Mouse (Mus musculus) adrenal gland, adult 18-20 months (tissue): ENCODE data around the gene Cfap97d2. TPM values are rescaled to one million over a fixed set of nuclear protein-coding genes. Genes with fewer than 3 reads are reported as not detected.
"Not testable (repeated sequence)": the region's sequence is repeated elsewhere in the genome, so short reads cannot be mapped to it uniquely, and the experiment has no call there.

Source experiments
- DNase-seq, 2 experiments: peaks; one replicate each; pipeline ENCODE4 v3.0.0; 2021 to 2022; ENCODE audit warnings: low spot score in 2 of 2
- total RNA-seq, 2 experiments: library from RNA; stranded (reverse); gene quantifications; 1 replicate in 1 of 2; 2 replicates in 1 of 2; pipeline ENCODE4 v1.2.3; 2021

Cfap97d2 gene
- total RNA-seq, 2 experiments from 2014 or later, result not detected

DNA sequence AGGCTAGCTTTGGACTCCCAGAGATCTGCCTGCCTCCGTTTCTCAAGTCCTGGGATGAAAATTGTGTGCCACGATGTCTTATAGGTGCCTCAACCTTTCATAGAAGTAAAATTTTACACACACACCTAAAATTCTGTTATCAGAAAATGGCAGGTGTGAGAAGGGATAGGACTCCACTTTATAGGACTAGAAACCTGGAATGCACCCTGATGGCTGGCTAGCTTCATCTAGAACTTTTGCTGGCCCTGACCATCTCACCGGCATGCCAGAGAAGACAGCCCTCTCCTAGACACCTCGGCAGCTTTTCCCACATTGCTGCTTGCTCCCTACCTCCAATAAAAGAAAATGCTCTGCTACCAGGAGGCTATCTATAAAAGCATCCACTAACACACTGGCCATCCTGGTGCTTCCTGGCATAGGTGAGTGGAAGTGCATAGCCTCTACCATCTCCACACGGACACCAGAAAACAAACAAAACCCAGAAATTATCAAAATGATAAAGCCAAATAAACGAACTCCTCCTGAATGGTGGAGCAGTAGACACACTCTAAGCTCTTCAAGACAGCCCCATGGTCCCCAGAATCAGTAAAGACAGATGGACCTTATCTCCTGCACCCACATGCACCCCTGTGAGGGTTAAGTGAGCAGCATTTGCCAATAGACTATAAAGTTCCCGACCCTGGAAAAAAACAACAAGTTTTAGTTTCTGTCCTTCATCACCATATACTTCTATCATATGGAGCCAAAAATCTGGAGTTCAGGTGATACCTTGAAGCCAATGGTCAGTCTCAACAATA is 35.3 kb downstream of the Cfap97d2 start:
- DNase-seq, result no peak

DNA sequence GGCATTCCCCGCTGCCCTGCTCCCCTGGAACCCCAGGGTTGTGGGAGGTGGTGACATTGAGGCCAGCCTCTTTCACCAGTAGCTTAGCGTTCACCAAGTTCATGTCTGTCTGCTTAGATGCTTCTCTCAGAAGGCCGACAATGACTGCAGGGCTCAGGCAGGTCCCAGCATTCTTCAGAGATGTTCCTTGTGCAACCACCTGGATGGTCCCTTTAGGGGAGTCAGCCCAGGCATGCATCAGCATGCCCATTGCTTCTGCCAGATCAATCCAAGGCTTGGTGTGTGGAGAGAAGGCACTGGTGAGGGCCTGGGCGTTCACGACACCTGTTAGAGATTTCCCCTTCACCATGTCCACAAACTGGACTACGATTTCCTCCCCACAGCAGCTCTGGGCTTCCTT is 40.5 kb downstream of the Cfap97d2 start:
- DNase-seq, result not testable (repeated sequence)

DNA sequence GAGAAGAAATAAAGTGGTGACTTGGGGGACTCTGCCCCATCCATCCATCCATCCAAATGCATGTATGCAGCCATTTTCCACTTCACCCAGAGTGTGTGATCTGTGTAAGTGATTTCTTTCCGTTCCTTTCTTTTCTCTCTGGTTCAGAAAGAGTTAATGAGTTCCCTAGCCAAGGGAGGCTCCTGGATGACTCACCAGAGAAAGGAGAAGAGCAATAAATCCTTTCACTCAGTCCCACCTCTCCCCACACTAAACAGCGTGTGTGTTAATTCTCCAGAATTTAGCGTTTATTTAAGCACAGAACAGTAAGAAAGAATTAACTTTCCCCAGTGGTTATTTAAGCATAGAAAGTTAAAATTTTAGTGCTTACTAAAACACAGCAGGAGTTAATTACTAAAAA is 41.9 kb downstream of the Cfap97d2 start:
- no peak for DNase-seq

DNA sequence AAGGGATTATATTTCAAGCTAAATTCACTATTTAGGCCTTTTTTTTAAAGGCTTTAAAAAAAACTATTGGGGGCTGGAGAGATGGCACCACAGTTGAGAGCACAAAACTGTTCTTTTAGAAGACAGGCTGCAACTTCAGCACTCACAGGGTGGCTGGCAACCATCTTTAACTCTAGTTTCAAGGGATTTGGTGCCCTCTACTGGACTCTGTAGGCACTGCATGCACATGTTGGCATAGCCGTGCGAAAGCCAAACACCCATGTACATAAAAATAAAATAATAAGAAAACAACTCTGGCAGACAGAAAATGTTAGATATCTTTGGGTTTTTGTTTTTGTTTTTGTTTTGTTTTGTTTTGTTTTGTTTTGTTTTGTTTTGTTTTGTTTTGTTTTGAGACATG is 48.0 kb downstream of the Cfap97d2 start:
- peak; percentile 78 to 80 for DNase-seq

DNA sequence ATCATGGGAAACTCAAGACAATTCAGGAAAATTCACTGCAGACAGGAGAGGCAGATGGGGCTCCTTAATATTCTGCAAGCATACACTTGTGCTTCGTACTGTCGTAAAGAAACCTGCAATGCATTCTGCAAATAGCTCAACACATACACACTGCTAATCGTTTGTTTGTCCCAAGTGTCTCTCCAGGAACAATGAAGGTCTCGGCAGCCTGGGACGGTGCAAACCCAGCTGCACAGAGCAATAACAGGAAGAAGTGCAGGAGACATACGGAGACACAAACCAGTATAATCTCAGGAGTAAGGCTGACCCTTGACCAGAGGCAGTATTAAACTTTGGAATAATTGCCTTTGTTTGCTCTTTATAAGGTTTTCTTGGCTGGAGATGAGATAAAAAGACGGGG is 50.8 kb downstream of the Cfap97d2 start:
- no peak for DNase-seq

DNA sequence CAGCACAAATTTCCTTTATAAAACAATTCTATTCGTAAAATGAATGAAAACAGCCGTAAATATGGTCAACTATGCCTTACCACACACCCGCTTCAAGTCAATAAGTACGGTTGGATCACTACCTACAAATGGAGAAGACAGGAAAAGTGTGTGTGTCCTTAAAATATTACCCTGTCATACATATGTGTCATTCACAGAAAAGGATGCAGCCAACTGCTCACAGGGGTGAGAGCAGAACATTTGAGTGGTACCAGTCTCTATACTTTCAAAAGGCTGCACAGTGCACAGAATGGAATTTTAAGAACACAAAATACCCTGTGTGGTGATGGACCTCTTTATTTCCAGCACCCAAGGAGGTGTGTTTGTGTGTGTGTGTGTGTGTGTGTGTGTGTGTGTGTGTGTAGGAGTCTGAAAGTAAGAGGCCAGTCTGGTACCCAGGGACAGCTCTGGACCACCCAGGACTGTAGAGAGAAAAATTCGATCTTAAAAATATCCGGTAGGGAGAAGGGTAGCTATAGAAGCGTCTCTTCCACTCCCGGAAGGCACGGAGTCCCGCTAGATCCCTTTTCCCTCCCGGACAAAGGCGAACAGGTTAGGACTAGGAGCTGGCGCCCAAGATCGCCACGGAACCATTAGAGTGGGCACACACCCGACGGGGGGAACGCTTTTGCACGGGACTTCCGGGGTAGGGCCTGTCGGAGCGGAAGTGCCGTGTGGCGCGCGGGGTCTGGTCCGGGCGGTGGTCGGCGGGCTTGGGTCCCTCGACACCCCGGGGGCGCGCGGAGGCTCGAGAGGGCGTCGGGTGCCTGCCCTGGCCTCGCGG is 51.5 kb downstream of the Cfap97d2 start, which contains the start of gene Cdc16:
TSS of gene Cdc16 (plus strand) at position 695 of the 823 bp plus-strand sequence.
- peak; percentile 89 to 94 for DNase-seq

DNA sequence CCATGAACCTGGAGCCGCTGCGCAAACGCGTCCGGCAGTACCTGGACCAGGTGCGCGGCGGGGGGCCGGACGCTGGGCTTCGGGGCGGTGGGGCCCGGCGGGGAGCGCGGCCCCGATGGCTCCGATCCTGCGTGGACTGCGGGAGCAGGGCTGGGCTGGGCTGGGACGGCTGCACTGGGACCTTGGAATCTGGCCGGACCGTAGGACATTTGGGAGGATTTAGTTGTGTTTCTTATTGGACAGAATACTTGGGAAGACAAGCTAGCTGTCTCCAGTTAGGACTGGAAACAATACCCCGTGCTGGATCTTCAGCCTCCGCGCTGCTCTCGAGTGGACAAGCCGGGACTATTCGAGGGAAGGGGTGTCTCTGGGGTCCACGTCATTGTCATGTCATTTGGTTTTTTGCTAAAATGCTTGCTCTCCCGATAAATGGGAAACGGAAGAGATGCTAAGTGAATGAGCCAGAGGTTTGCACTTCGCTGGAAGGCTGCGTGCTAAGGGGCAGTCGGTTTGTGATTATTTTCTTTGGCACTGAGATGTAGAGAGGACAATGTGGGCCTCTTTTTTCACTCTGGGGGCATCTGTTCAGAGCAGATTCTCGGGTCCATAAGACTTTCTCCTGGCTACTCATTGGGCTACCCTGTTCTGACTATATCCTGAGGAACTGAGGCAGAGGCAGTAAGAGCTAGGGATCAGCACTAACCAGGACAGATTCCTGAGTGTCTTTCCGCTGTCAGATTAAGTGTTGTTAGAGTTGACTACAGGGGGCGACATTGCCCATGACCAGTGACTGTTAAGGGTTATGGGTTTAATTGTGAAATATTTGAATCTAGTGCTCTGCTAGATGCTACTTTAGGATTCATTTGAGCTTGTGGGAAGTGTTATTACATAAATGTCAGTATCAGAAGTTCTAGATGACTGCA is 52.4 kb downstream of the Cfap97d2 start:
- DNase-seq, result peak; percentile 26 to 30

DNA sequence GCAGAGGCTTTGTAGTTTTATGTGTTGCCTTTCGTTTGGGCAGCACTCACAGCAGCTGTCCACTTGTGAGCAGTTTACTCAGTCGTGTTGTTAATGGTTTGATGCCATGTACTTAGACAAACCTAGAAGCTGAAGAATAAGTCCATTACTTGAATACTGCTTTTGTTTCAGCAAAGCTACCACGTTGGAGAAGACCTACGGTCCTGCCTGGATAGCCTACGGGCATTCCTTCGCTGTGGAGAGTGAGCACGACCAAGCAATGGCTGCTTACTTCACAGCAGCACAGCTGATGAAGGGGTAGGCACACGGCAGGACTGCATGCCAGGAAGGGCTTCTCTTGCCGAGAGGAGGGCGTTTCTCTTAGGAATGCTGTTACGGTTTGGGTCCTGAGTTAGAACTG is 63.5 kb downstream of the Cfap97d2 start:
- DNase-seq, result no peak

DNA sequence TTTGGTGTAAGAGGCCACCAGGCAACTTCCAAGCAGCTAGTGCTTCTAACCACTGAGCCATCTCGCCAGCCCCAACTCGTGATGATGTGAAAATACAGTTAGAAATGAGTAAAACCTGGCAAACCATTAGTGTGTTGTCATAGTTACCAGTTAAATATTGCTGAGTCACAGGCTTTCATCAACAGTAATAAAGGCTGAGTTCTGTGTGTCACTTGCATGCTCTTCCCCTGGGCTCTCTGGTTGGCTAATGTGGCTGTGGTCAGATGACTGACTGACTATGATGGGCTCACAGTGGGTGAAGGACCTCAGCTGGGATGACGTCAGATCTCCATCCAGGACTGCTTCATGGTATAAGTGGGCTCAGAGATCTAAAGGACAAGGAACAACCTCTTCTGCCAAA is 74.8 kb downstream of the Cfap97d2 start:
- no peak for DNase-seq

DNA sequence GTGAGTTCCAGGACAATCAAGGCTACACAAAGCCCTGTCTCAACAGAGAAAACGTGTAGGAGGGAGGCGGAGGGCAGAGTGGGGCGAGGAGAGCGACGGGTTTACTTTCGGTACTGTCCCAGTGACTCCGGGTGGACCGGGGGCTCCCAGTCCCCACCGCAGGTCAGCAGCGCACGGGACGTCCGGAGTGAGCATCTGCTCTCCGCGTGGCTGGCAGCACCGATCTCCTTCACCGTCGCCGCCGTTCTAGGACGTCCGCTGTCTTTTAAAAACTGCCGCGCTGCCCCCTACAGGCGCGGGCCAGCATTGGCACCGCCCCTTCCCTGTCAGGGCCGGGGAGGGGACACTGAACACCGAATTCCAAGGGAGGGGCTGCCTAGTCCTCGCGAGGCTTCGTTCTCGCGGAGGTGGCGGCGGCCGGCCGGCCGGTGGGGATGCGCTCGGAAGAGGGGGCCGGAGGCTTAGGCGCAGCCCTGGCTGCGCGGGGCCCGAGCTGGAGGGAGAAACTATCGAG is 79.6 kb downstream of the Cfap97d2 start, which contains the start of gene Upf3a:
TSS of gene Upf3a (plus strand) at position 366 of the 514 bp plus-strand sequence.
- DNase-seq, result peak; percentile 85 to 88

DNA sequence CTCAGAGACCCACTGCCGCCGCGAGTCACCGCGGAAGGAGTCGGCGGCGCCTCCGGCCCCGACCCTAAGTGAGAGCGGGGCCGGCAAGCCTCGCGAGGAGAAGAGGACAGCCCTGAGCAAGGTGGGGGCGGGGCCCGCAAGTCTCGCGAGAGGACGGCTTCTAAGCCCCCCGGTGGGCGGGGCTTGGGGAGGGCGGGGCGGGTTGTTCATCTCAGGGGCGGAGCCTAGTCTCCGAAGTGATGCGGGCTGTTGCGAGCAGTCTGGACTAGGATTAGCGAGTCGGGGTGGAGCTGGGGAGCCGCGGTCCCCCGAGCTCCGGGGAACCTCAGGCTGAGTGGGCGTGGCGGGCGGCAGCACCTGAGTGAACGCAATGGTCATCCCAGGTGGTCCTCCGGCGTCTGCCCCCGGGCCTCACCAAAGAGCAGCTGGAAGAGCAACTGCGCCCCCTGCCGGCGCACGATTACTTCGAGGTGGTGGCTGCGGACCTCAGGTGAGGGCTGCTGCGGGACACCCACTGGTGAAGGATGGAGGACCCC is 80.1 kb downstream of the Cfap97d2 start:
- peak; percentile 97 to 98 for DNase-seq

DNA sequence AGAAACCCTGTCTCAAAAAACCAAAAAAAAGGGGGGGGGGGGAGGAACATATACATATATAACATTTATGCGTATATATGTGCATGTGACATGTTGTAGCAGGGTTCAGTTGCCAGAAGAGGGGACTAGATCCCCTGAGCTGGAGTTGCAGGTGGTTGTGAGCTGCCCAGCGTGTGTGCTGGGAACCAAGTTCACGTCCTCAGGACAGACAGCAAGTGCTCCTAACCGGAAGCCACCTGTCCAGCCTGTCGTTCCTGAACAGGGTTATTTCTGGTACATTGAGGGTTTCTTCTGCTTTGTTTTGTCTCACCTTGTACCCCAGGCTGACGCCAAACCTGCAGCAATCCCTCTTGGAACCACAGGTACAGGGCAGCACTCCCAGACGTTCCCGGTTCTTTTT is 83.9 kb downstream of the Cfap97d2 start:
- DNase-seq, result no peak

Other genes starting within 250 kb of the Cfap97d2 start
- 100 to 1,000 TPM; 100 to 394 TPM for gene Gas6, start 211.4 kb upstream of the Cfap97d2 start, total RNA-seq
- not detected for gene 1700029H14Rik, start 143.4 kb upstream of the Cfap97d2 start, total RNA-seq
- gene Rasa3, start 28.3 kb upstream of the Cfap97d2 start, total RNA-seq, result 10 to 100 TPM; 19.1 to 30.6 TPM
- 10 to 100 TPM; 49.7 to 55.0 TPM for gene Cdc16, start 51.8 kb downstream of the Cfap97d2 start, total RNA-seq
- gene Upf3a, start 79.7 kb downstream of the Cfap97d2 start, total RNA-seq, result 10 to 100 TPM; 26.9 to 34.9 TPM
- gene AF366264, start 132.5 kb downstream of the Cfap97d2 start, total RNA-seq, result not detected
- gene Champ1, start 163.8 kb downstream of the Cfap97d2 start, total RNA-seq, result 10 to 100 TPM; 24.5 to 24.8 TPM
- gene Coprs, start 184.4 kb downstream of the Cfap97d2 start, total RNA-seq, result 10 to 100 TPM; 12.2 to 16.2 TPM